Mouse (Mus musculus): ENCODE data around the gene Ralbp1.

The Ralbp1 gene

GRCm38 (mm10) chr17:65850487-65850886, 35.1 kb downstream of the Ralbp1 start:
- DNase-seq (ENCODE audit: low spot score in 2 of 2) = no peak

- no peak for DNase-seq (ENCODE audit: low spot score in 2 of 2)
Measured at GRCm38 (mm10) chr17:65847694-65848449, 37.7 kb downstream of the Ralbp1 start.

- DNase-seq (ENCODE audit: low spot score in 2 of 2) = no peak
Measured at GRCm38 (mm10) chr17:65845423-65845822, 40.2 kb downstream of the Ralbp1 start.

- no peak for DNase-seq (ENCODE audit: low spot score in 2 of 2)
Measured at GRCm38 (mm10) chr17:65842669-65843381, 42.8 kb downstream of the Ralbp1 start.

DNA sequence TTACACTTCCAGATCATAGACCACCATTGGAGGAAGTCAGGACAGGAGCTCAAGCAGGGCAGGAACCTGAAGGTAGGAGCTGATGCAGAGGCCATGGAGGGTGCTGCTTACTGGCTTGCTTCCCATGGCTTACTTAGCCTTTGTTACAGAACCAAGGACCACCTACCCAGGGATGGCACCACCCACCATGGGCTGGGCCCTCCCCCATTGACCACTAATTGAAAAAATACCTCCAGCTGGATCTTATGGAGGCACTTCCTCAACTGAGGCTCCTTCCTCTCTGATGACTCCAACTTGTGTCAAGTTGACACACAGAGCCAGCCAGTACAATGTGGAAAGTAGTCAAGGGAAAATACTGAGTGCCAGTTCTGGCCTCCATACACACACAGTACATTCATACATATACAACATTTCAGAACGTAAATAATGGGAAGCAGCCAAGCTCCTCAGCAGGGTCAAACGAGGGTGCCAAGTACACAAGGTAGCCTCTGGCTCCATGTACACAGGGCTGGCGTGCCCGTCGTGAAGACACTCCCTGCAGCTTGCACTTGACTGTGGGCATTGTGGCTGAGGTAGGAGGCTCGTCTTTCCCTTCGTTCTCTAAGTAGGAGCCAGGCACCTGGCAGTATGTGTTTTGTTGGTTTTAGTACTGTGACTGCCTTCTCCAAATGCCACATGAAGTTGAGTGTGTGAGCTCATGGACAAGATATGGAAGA, 45.9 kb downstream of the Ralbp1 start:
- no peak for DNase-seq (ENCODE audit: low spot score in 2 of 2)

DNA sequence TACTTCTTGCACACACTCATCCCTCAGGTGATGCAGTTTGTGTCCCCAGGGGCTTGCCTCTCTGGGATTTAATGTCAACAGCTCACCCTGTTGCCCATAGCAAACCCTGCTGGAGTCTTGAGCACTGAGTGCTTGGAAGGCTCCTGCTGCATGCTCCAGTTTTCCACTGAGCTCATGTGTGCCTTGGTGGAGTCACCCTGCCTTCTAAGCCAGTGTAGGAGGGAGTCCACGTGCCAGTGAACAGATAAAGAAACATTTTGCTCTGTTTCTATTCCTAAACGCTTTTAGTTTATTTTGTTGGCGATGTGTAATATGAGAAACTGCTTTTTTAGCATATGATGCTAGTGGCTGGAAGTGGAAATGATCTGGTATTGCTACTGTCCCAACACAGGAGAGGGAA, 48.9 kb downstream of the Ralbp1 start:
- DNase-seq (ENCODE audit: low spot score in 2 of 2) = no peak

DNA sequence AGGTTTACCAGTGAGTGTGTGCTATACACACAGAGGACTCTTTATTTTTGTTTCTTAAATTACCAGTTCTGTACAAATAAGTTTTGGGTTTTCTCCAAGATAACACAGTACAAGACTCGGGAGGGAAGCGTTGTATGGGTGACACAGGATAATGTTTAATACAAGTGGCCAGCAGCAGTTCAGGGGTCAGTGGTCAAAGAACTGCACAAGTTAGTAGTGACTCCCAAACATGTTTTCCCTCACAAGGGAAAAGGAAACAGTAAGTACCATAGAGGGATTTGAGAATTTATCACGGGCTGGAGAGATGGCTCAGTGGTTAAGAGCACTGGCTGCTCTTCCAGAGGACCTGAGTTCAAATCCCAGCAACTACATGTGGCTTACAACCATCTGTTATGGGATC, 51.7 kb downstream of the Ralbp1 start:
- DNase-seq (ENCODE audit: low spot score in 2 of 2) = no peak

- no peak for DNase-seq (ENCODE audit: low spot score in 2 of 2)
Measured at GRCm38 (mm10) chr17:65830216-65830863, 55.3 kb downstream of the Ralbp1 start.

DNA sequence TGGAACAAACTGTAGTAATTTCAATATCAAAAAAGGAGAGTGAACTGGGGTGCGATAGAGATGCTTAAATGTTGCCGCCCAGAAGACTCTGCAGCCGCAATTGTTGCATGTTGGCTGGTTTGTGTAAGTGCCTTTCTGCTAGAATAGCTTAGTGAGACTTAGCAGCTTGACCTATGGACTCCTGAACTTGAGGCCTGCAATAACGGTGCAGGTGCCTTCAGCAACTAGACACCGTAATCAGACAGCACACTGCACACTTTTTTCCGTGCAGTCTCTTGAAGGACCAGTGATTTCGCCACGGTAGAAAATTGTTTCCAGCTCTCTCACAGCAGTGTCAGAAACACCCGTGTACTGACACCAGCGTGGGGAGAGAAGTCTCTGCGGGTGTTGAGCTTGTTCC, 56.6 kb downstream of the Ralbp1 start:
- DNase-seq (ENCODE audit: low spot score in 2 of 2) = no peak

DNA sequence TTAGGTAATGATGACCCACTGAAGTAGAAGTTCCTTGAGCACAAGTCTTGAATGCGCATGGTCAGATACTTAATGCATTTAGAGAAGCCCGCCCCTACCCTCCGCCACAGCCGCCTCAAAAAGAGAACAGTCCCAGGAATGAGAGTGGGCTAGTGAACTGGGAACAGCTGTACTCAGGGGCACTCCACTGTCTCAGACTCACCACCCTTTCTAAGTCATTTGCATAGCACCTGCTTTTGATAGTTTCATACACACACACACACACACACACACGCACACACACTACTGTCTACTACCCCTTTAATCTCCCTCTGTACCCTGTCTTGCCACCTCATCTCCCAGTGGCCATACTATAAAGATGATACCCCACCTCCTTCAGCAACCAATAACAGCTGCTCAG, 57.7 kb downstream of the Ralbp1 start:
- DNase-seq (ENCODE audit: low spot score in 2 of 2) = no peak

GRCm38 (mm10) chr17:65827119-65827840, 58.3 kb downstream of the Ralbp1 start:
- DNase-seq (ENCODE audit: low spot score in 2 of 2) = peak in 1 of 2 experiments; percentile 5

DNA sequence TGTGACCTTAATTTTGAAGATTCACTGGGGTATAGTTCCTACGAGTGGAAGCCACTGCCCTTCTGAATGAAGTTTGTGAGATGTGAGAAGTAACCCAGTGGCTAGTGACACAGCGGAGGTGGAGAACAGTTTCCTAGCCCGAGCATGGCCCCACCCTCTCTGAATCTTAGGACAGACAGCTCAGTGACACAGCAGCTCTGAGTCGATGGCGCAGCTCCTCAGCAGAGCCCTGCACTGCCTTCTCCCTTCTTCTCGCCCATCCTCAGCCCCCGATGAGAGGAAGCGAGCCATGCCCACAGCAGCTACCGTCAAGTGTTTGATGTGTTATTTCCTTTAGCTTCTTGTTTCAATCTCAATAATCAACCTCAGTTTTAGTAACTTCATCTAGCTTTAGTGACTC, 59.3 kb downstream of the Ralbp1 start:
- peak; percentile 8 to 9 for DNase-seq (ENCODE audit: low spot score in 2 of 2)

GRCm38 (mm10) chr17:65824246-65824645, 61.4 kb downstream of the Ralbp1 start:
- no peak for DNase-seq (ENCODE audit: low spot score in 2 of 2)

DNA sequence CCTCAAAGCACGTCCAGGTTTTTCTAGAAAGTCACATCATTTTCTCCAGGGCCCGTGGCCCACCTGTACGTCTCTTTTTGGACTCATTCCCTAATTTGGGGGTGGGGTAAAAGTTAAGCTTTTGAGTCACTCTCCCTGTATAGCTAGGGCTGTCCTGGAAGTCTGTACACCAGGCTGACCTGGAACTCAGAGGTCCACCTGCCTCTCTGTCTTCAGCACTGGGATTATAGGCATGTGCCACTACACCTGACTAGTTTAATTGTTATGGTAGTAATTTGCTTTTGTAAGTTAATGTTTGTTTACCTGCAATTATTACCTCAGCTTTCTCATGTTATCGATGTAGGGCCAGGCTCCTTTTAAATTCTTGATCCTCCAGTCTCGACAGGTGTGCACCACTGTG, 63.2 kb downstream of the Ralbp1 start:
- no peak for DNase-seq (ENCODE audit: low spot score in 2 of 2)

- DNase-seq (ENCODE audit: low spot score in 2 of 2) = no peak
Measured at GRCm38 (mm10) chr17:65820197-65820596, 65.4 kb downstream of the Ralbp1 start.

DNA sequence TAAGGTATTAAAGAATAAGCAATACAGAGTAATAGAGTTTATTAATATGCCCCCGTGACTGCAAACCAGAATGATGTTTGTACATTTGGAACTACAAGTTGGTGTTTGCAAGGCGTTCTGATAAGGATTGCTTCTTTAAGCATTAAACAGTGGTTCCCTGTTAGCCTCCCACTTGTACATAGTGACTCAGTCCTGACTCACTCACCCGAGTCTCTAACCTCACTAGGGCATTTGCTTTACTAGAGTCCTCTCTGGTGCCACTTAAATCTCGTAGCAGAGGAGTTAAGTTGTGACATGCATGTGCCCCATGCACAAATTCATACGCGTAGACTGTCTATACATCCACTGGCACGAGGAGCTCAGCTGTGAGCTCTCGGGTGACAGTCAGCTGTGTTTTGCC, 71.8 kb downstream of the Ralbp1 start:
- no peak for DNase-seq (ENCODE audit: low spot score in 2 of 2)

- DNase-seq (ENCODE audit: low spot score in 2 of 2) = no peak
Measured at GRCm38 (mm10) chr17:65811032-65811431, 74.6 kb downstream of the Ralbp1 start.

DNA sequence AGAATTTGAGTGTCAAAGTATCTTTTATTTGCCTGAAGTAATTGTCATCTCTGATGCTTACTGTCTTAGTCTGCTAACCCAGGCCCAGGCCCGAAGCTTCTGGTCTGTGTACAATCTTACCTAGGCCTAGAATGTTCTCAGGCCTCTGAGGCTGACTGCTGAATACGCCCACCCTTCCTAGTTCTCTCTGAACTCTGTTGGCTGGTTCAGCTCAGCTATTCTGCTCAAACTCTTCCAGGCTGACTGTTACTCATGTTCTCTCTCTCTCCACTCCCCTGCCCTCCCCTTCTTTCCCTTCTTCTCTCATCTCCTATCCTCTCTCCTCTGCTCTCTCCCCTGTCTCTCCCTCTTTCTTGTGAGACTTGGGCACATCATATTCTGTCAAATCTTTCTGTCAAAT, 79.2 kb downstream of the Ralbp1 start:
- no peak for DNase-seq (ENCODE audit: low spot score in 2 of 2)

- DNase-seq (ENCODE audit: low spot score in 2 of 2) = no peak
Measured at GRCm38 (mm10) chr17:65805966-65806365, 79.6 kb downstream of the Ralbp1 start.

GRCm38 (mm10) chr17:65802026-65802425, 83.6 kb downstream of the Ralbp1 start:
- DNase-seq (ENCODE audit: low spot score in 2 of 2) = no peak

DNA sequence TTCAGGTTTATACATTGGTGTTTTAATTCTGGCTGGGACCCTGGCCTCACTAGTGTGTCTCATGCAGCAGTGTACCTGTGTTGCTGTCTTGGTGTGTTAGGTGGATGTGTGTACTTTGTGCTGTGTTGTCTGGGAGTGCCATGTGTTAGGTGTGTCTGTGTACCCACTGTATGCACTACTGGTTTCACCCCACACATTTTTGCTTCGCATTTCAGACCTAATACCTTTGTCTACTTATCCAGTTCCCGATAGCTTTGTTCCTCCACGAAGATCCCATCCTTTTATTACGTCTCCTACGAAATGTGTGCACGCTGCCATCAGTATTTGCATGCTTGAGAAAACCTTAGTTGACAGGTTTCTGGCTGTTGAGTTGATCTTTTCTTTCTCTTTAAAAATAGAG, 85.1 kb downstream of the Ralbp1 start:
- DNase-seq (ENCODE audit: low spot score in 2 of 2) = no peak

GRCm38 (mm10) chr17:65799353-65799752, 86.2 kb downstream of the Ralbp1 start:
- no peak for DNase-seq (ENCODE audit: low spot score in 2 of 2)
